Mouse (Mus musculus) lung, embryonic 14.5 days (tissue): Measurements from ENCODE around the gene Hist1h2ae. TPM values are rescaled to one million over a fixed set of nuclear protein-coding genes. Genes with fewer than 3 reads are reported as not detected.
"Not testable (repeated sequence)": the region's sequence is repeated elsewhere in the genome, so short reads cannot be mapped to it uniquely, and the experiment has no call there.

Experiments
- ATAC-seq: fragments of 200-750 bp; cut with Nextera tagmentation; 2 replicates; pipeline ENCODE4 v1.8.0; 2017; ENCODE audit warnings: mild to moderate bottlenecking, moderate TSS enrichment, moderate library complexity; ENCODE audit not compliant: insufficient read depth
- DNase-seq: peaks from one replicate; pipeline ENCODE4 v3.0.0-alpha.2; 2015
- H3K27ac ChIP-seq: fragments of 300-500 bp; sonication (generic); 2 replicates; pipeline ENCODE4 v1.5.1; 2014; ENCODE audit warnings: low read depth, mild to moderate bottlenecking, moderate library complexity
- H3K27me3 ChIP-seq: fragments of 300-500 bp; sonication (generic); 2 replicates; pipeline ENCODE4 v1.6.1; 2014; ENCODE audit warnings: low read length, control low read depth; ENCODE audit not compliant: insufficient read depth
- H3K36me3 ChIP-seq: fragments of 300-500 bp; sonication (generic); 2 replicates; pipeline ENCODE4 v1.6.1; 2014; ENCODE audit warnings: control low read depth; ENCODE audit not compliant: insufficient read depth
- H3K4me1 ChIP-seq: fragments of 300-500 bp; sonication (generic); 2 replicates; pipeline ENCODE4 v1.6.1; 2014; ENCODE audit warnings: antibody characterized with exemption, control low read depth; ENCODE audit not compliant: insufficient read depth
- H3K4me2 ChIP-seq: fragments of 300-500 bp; sonication (generic); 2 replicates; pipeline ENCODE4 v1.6.1; 2014; ENCODE audit warnings: mild to moderate bottlenecking
- H3K4me3 ChIP-seq: fragments of 300-500 bp; sonication (generic); 2 replicates; pipeline ENCODE4 v1.5.1; 2014; ENCODE audit warnings: low read depth, low read length
- H3K9ac ChIP-seq: fragments of 300-500 bp; sonication (generic); 2 replicates; pipeline ENCODE4 v1.6.1; 2014
- H3K9me3 ChIP-seq: fragments of 300-500 bp; sonication (generic); 2 replicates; pipeline ENCODE4 v1.6.1; 2016; ENCODE audit warnings: low read depth, low read length, control low read depth
- CTCF ChIP-seq: IDR thresholded peaks from 2 replicates; pipeline ENCODE4 v1.5.1; 2016; ENCODE audit warnings: antibody characterized with exemption, low read depth
- WGBS: fragments of 180-500 bp; shearing (Covaris S2); extraction: QIAGEN DNeasy Blood & Tissue Kit; methylation state at CpG from one replicate; pipeline ENCODE4 v1.1.7; 2014; 5-methylcytosine and 5-hydroxymethylcytosine counted together
- polyA plus RNA-seq: library from polyadenylated mRNA; unstranded; fragments of >200 nt; fragmentation: Nextera tagmentation; extraction: Ambion mirVana; gene quantifications from 2 replicates; pipeline ENCODE4 v1.2.1, GENCODE M21; 2014

Hist1h2ae gene
- polyA plus RNA-seq, 1 experiment from 2014 or later: 166 TPM

DNA sequence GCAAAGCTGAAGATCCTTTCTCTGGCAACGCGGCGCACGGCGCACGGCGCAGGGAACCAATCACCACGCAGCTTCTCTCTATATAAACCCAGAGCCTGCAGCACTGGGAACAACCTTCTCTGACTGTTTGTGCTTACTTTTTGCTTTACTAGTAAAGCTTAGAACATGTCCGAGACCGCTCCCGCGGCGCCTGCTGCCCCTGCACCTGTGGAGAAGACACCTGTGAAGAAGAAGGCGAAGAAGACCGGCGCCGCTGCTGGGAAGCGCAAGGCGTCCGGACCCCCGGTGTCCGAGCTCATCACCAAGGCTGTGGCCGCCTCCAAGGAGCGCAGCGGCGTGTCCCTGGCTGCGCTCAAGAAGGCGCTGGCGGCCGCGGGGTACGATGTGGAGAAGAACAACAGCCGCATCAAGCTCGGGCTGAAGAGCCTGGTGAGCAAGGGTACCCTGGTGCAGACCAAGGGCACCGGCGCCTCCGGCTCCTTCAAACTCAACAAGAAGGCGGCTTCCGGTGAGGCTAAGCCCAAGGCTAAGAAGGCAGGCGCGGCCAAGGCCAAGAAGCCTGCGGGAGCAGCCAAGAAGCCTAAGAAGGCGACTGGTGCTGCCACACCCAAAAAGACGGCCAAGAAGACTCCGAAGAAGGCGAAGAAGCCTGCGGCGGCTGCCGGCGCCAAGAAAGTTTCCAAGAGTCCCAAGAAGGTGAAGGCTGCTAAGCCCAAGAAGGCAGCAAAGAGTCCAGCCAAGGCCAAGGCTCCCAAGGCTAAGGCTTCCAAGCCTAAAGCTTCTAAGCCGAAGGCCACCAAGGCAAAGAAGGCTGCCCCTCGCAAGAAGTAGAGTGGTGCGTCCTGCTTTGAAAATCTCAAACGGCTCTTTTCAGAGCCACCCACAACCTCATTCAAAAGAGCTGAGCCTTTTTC lies 15.8 kb downstream of the Hist1h2ae start:
- DNase-seq: peak; percentile 96
- ATAC-seq: peak; percentile 89
- H3K4me1 ChIP-seq: peaks cover 8% of the 10 kb centered on the region
- H3K9me3 ChIP-seq: no peaks in the 10 kb centered on the region
- peak overlapping the region; percentile 50 for H3K4me3 ChIP-seq
- peak overlapping the region; percentile 85 for H3K4me2 ChIP-seq
- peak overlapping the region; percentile 100 for H3K27ac ChIP-seq
- H3K36me3 ChIP-seq: no peaks in the 10 kb centered on the region
- H3K27me3 ChIP-seq: no peaks in the 10 kb centered on the region
- WGBS: under 1% methylated on average over 54 of the region's 54 CpGs
- H3K9ac ChIP-seq: peak overlapping the region; percentile 97
- TF ChIP-seq CTCF: no peak

GRCm38 (mm10) chr13:23554393-23554792 lies 16.6 kb downstream of the Hist1h2ae start:
- peak; percentile 51 for DNase-seq
- Histone ChIP-seq H3K9ac (peak overlapping the region; percentile 97), H3K4me2 (peak overlapping the region; percentile 85), H3K4me3 (peak overlapping the region; percentile 50), H3K36me3 (no peaks in the 10 kb centered on the region), H3K27me3 (no peaks in the 10 kb centered on the region), H3K9me3 (no peaks in the 10 kb centered on the region), H3K27ac (peak overlapping the region; percentile 100), H3K4me1 (peaks cover 8% of the 10 kb centered on the region)
- TF ChIP-seq CTCF: no peak
- ATAC-seq: no peak
- 16% methylated on average over 9 of the region's 9 CpGs for WGBS

- H3K27ac ChIP-seq: peak within 1 kb of the TSS; percentile 100
- peak within 1 kb of the TSS; percentile 97 for H3K9ac ChIP-seq
- TF ChIP-seq CTCF: no peak
- H3K27me3 ChIP-seq: no peaks in the 10 kb centered on the region
- H3K9me3 ChIP-seq: no peaks in the 10 kb centered on the region
- peak within 1 kb of the TSS; percentile 85 for H3K4me2 ChIP-seq
- H3K4me1 ChIP-seq: peaks cover 8% of the 10 kb centered on the region
- H3K36me3 ChIP-seq: no peaks in the 10 kb centered on the region
- H3K4me3 ChIP-seq: 0 out of 2 replicates have a peak within 1 kb of the TSS, but pooled peaks have one; percentile 46
- no peak for DNase-seq
- ATAC-seq: no peak
These were observed 18.1 kb downstream of the Hist1h2ae start, which contains the start of gene Hist1h1d for GRCm38 (mm10) chr13:23552962-23553361. Hist1h1d (plus strand) TSS chr13:23553262.

DNA sequence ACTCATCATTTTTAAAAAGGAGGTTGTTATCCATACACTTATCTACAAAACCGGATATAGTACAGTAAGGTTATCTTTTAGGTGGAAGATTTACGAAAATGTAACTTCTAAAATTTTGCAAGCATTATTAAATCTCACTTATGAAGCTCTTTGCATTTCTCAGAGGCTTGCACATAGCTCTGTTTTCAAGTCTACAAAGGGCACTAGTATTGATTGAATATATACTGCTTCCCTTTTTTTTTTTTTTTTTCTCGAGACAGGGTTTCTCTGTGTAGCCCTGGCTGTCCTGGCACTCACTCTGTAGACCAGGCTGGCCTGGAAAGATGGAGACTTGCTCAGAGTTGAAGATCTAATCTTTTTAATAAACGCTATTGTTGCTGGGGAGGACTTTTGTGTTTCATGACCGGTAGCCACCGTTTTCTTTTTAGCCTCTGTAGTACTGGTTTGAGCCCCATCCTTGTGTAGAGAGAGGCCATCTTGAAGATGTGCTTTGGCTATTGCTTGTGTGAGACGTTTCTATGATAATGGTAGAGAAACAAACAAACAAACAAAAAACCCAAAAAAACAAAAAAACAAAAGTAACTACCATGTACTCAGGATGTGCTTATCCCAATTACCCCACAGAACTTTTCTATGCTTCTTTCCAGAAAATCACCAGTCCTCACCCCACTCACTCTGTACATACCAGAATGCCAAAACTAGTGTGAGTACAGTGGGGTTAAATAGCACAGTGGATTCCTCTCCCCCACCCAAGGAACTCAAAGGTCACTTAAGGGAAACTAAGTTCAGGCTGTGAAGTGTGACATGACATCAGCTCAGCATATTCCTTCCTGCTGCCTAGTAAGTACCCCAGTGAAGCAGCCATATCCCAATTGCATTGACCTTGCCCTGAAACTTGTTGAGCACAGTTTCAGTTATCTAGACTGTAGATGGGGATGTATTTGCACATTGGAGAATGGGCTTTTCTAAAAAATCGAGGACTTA lies 18.8 kb downstream of the Hist1h2ae start:
- DNase-seq: no peak
- peak overlapping the region; percentile 46; the same call in 1 of the 2 replicates for H3K4me3 ChIP-seq

GRCm38 (mm10) chr13:23551146-23551834 lies 19.7 kb downstream of the Hist1h2ae start, which contains the start of gene Hist1h4f:
Hist1h4f (minus strand) TSS chr13:23551648.
- ATAC-seq (peak; percentile 82), DNase-seq (peak; percentile 98)
- peak within 1 kb of the TSS; percentile 46 for H3K4me3 ChIP-seq
- WGBS: under 1% methylated on average over 47 of the region's 47 CpGs
- H3K9me3 ChIP-seq, H3K36me3 ChIP-seq, H3K27me3 ChIP-seq, H3K4me1 ChIP-seq: not testable (repeated sequence)
- peak within 1 kb of the TSS; percentile 72 for H3K9ac ChIP-seq
- H3K27ac ChIP-seq: peak within 1 kb of the TSS; percentile 98
- peak within 1 kb of the TSS; percentile 76 for H3K4me2 ChIP-seq

More for the DNA sequence above, 18.8 kb downstream of the Hist1h2ae start:
- Histone ChIP-seq H3K4me1 (peaks cover 8% of the 10 kb centered on the region), H3K36me3 (no peaks in the 10 kb centered on the region), H3K27me3 (no peaks in the 10 kb centered on the region), H3K4me2 (peak overlapping the region; percentile 76), H3K27ac (peak overlapping the region; percentile 98), H3K9ac (peak overlapping the region; percentile 13), H3K9me3 (no peaks in the 10 kb centered on the region)
- ATAC-seq: no peak
- no peak for TF ChIP-seq CTCF
- WGBS: 38% methylated on average over 8 of the region's 8 CpGs

- peak; percentile 68 for DNase-seq
- 2% methylated on average over 3 of the region's 3 CpGs for WGBS
- no peak for TF ChIP-seq CTCF
These were observed 20.3 kb downstream of the Hist1h2ae start for GRCm38 (mm10) chr13:23550761-23551145.

More at GRCm38 (mm10) chr13:23550761-23551145, 20.3 kb downstream of the Hist1h2ae start:
- H3K4me3 ChIP-seq: peak overlapping the region; percentile 46
- no peaks in the 10 kb centered on the region for H3K27me3 ChIP-seq
- H3K36me3 ChIP-seq: no peaks in the 10 kb centered on the region
- peak overlapping the region; percentile 76 for H3K4me2 ChIP-seq
- peaks cover 4% of the 10 kb centered on the region; the same call in 1 of the 2 replicates for H3K4me1 ChIP-seq
- peak overlapping the region; percentile 98 for H3K27ac ChIP-seq
- no peak for ATAC-seq
- H3K9ac ChIP-seq: peak overlapping the region; percentile 72
- H3K9me3 ChIP-seq: no peaks in the 10 kb centered on the region
